In the genomic region with DNA sequence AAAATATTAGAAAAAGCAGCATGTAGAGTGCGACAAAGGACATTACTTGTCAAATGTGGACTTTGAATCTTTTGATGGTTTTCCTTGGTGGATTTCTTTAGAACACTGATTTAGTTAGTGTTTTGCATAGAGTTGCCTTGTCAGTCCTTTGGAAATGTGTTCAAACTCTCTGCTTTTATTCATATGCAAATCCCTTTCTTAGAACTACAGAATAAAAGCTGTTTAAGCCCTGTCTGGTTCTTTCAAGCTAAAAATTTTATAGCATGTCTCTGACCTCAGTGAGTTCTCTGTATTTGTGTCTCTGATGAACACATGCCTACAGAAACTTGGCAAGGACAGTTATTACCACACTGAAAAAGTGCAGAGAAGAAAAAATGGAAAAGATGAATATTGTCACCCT, we compare ENCODE assay signal across 27 mouse cellular contexts.
A peak's percentile ranks its signal among the peaks of the same experiment; 100 is the strongest.
DNase-seq lines count a peak whose midpoint lies in the region; ATAC-seq and TF ChIP-seq lines count a peak whose summit lies in the region.
"Had no signal": no experiment of that assay in that cellular context is flagged by ENCODE, and none has a peak within 500 bp of the region (broad histone marks: within the 10 kb centered on the region; RNA-seq: fewer than 3 reads in every experiment).

No protein-coding gene starts in this region.

- no peak overlapping the region for H3K4me3 ChIP-seq in midbrain, embryonic 12.5 days
- H3K4me3 ChIP-seq in midbrain, embryonic 16.5 days (ENCODE audit: low read depth, low read length), result no peak overlapping the region
- H3K4me3 ChIP-seq in forebrain, embryonic 14.5 days (ENCODE audit: low read depth, low read length), result no peak overlapping the region
- no peak overlapping the region for H3K4me3 ChIP-seq in midbrain, postnatal 0 days (ENCODE audit: low read depth, low read length)
- H3K4me3 ChIP-seq: hindbrain, embryonic 15.5 days; intestine, embryonic 15.5 days; limb, embryonic 12.5 days; stomach, embryonic 15.5 days had no signal

- no peak overlapping the region for H3K9ac ChIP-seq in midbrain, embryonic 12.5 days (replicated peaks)
- H3K9ac ChIP-seq in midbrain, embryonic 16.5 days (ENCODE audit: low read depth, low read length), result no peak overlapping the region
- no peak overlapping the region for H3K9ac ChIP-seq in forebrain, embryonic 14.5 days (ENCODE audit: low read length)
- H3K9ac ChIP-seq in midbrain, postnatal 0 days (replicated peaks; ENCODE audit: low read length, poor library complexity, severe bottlenecking), result no peak overlapping the region
- H3K9ac ChIP-seq: hindbrain, embryonic 15.5 days; intestine, embryonic 15.5 days; limb, embryonic 12.5 days; liver, postnatal 0 days; stomach, embryonic 15.5 days had no signal

- no peak overlapping the region for H3K27ac ChIP-seq in midbrain, embryonic 12.5 days (replicated peaks)
- no peak overlapping the region for H3K27ac ChIP-seq in midbrain, embryonic 16.5 days (ENCODE audit: low read length)
- H3K27ac ChIP-seq in forebrain, embryonic 14.5 days (ENCODE audit: low read depth, low read length), result no peak overlapping the region
- no peak overlapping the region for H3K27ac ChIP-seq in midbrain, postnatal 0 days (ENCODE audit: low read depth, low read length)
- H3K27ac ChIP-seq: hindbrain, embryonic 15.5 days; intestine, embryonic 15.5 days; limb, embryonic 12.5 days; macrophage; stomach, embryonic 15.5 days had no signal

- TF ChIP-seq CTCF in midbrain, postnatal 0 days (IDR thresholded peaks at IDR 0.05), result no peak

- 0 out of 2 replicates have a peak, but pooled peaks cover 2% of the 10 kb centered on the region for H3K4me1 ChIP-seq in midbrain, embryonic 12.5 days
- peaks cover 2% of the 10 kb centered on the region; the same call in 1 of the 2 replicates for H3K4me1 ChIP-seq in midbrain, embryonic 16.5 days (ENCODE audit: control insufficient read depth, insufficient read depth, low read length)
- no peaks in the 10 kb centered on the region for H3K4me1 ChIP-seq in forebrain, embryonic 14.5 days (ENCODE audit: control insufficient read depth, insufficient read depth, low read length)
- no peaks in the 10 kb centered on the region for H3K4me1 ChIP-seq in midbrain, postnatal 0 days (ENCODE audit: insufficient read depth, low read length)
- H3K4me1 ChIP-seq: hindbrain, embryonic 15.5 days; intestine, embryonic 15.5 days; limb, embryonic 12.5 days; stomach, embryonic 15.5 days had no signal

- 29% methylated on average over 1 of the region's 1 CpGs for WGBS in midbrain, embryonic 12.5 days
- WGBS in midbrain, embryonic 16.5 days, result 24% methylated on average over 1 of the region's 1 CpGs
- 16% methylated on average over 1 of the region's 1 CpGs for WGBS in forebrain, embryonic 14.5 days
- WGBS in midbrain, postnatal 0 days, result 30% methylated on average over 1 of the region's 1 CpGs

- peak; percentile 3 for DNase-seq in ZHBTc4 (ENCODE audit: low read depth, low spot score)
- peak; percentile 76 for DNase-seq in forebrain, embryonic 14.5 days (ENCODE audit: low spot score)
- DNase-seq in midbrain, postnatal 0 days (ENCODE audit: low spot score), result peak; percentile 17
- no peak for DNase-seq in urinary bladder, adult 18-20 months (ENCODE audit: low spot score in 2 of 2)
- DNase-seq in adrenal gland, adult 8-10 months, result no peak
- no peak for DNase-seq in heart, postnatal 14 days
- DNase-seq: adrenal gland, postnatal 14 days; cerebellum, adult 11-12 months; cerebellum, postnatal 10 days; gastrocnemius, postnatal 36 days; heart, postnatal 4 days; kidney, adult 8-10 months; kidney, postnatal 14 days; liver, postnatal 0 days; thymus, postnatal 25 days had no signal

- H3K9me3 ChIP-seq in midbrain, embryonic 12.5 days, result no peaks in the 10 kb centered on the region
- H3K9me3 ChIP-seq in midbrain, embryonic 16.5 days (replicated peaks; ENCODE audit: control insufficient read depth, low read length, poor library complexity, severe bottlenecking), result no peaks in the 10 kb centered on the region
- H3K9me3 ChIP-seq in forebrain, embryonic 14.5 days (replicated peaks; ENCODE audit: control insufficient read depth, low read length), result no peaks in the 10 kb centered on the region
- H3K9me3 ChIP-seq in midbrain, postnatal 0 days (ENCODE audit: low read length), result no peaks in the 10 kb centered on the region
- H3K9me3 ChIP-seq: hindbrain, embryonic 15.5 days; intestine, embryonic 15.5 days; limb, embryonic 12.5 days; stomach, embryonic 15.5 days had no signal

- peak; percentile 47; the same call in 1 of the 2 replicates for ATAC-seq in midbrain, embryonic 12.5 days (ENCODE audit: low FRiP score, low read depth)
- no peak for ATAC-seq in midbrain, embryonic 16.5 days
- peak; percentile 81 for ATAC-seq in forebrain, embryonic 14.5 days
- ATAC-seq in midbrain, postnatal 0 days (ENCODE audit: low FRiP score), result no peak
- ATAC-seq: activated CD4-positive, CD25-positive, alpha-beta regulatory T cell, adult 4 months; intestine, embryonic 15.5 days; liver, postnatal 0 days; lung, postnatal 0 days; Patski had no signal

- intact Hi-C loops in heart, postnatal 14 days (cut with DNase I), result no loop called here

- no peaks in the 10 kb centered on the region for H3K36me3 ChIP-seq in midbrain, embryonic 12.5 days
- no peaks in the 10 kb centered on the region for H3K36me3 ChIP-seq in midbrain, embryonic 16.5 days (ENCODE audit: control insufficient read depth, insufficient read depth, low read length)
- no peaks in the 10 kb centered on the region for H3K36me3 ChIP-seq in forebrain, embryonic 14.5 days (ENCODE audit: control insufficient read depth, insufficient read depth, low read length)
- no peaks in the 10 kb centered on the region for H3K36me3 ChIP-seq in midbrain, postnatal 0 days (ENCODE audit: insufficient read depth, low read length)
- H3K36me3 ChIP-seq: G1E; hindbrain, embryonic 15.5 days; intestine, embryonic 15.5 days; limb, embryonic 12.5 days; stomach, embryonic 15.5 days had no signal

- H3K4me2 ChIP-seq in midbrain, embryonic 12.5 days (replicated peaks), result no peak overlapping the region
- H3K4me2 ChIP-seq in midbrain, embryonic 16.5 days (ENCODE audit: low read length), result no peak overlapping the region
- no peak overlapping the region for H3K4me2 ChIP-seq in forebrain, embryonic 14.5 days (ENCODE audit: low read length)
- no peak overlapping the region for H3K4me2 ChIP-seq in midbrain, postnatal 0 days (ENCODE audit: low read depth, low read length, poor library complexity, severe bottlenecking)
- H3K4me2 ChIP-seq: hindbrain, embryonic 15.5 days; intestine, embryonic 15.5 days; limb, embryonic 12.5 days; liver, embryonic 11.5 days; stomach, embryonic 15.5 days had no signal

- H3K27me3 ChIP-seq in midbrain, embryonic 12.5 days, result no peaks in the 10 kb centered on the region
- no peaks in the 10 kb centered on the region for H3K27me3 ChIP-seq in midbrain, embryonic 16.5 days (ENCODE audit: control insufficient read depth, insufficient read depth, low read depth, low read length)
- H3K27me3 ChIP-seq in forebrain, embryonic 14.5 days (replicated peaks; ENCODE audit: control insufficient read depth, insufficient read depth, low read length), result no peaks in the 10 kb centered on the region
- no peaks in the 10 kb centered on the region for H3K27me3 ChIP-seq in midbrain, postnatal 0 days (ENCODE audit: insufficient read depth, low read length)
- H3K27me3 ChIP-seq: hindbrain, embryonic 15.5 days; intestine, embryonic 15.5 days; limb, embryonic 12.5 days; Patski; stomach, embryonic 15.5 days had no signal

Comparison
In these comparisons a context has a peak if more than half of its experiments do, and no peak if none do; other contexts are left out.
1. ATAC-seq: peak in midbrain, embryonic 12.5 days (single experiment) and forebrain, embryonic 14.5 days (single experiment); none in midbrain, embryonic 16.5 days (single experiment) and midbrain, postnatal 0 days (single experiment).
2. DNase-seq: peak in ZHBTc4 (single experiment), forebrain, embryonic 14.5 days (single experiment) and midbrain, postnatal 0 days (single experiment); none in urinary bladder, adult 18-20 months (0 of 2), adrenal gland, adult 8-10 months (single experiment) and heart, postnatal 14 days (0 of 2).